Comparison of ENCODE assay signal across 26 mouse cellular contexts in the genomic region with DNA sequence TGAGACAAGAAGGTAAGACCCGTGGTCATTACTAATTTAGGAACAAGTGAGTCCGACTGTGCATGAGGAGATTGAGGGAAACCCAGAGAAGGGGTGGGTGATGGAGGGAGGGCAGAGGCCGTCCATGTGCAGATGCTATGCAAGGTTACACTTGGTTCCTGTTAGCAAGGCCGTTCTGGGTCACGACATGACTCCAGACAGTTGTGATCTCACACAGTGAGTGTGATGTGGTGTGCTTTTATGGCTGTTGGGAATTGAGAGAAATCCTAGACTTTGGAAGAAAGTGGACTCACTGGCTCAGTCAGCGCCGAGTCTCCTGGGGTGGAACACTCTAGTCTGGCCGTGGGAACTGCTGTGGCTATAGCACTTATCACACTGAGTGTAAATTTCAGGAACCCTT. TPM values are rescaled to one million over a fixed set of nuclear protein-coding genes. Genes with fewer than 3 reads are reported as not detected.
DNase-seq lines count a peak whose midpoint lies in the region; ATAC-seq and TF ChIP-seq lines count a peak whose summit lies in the region.
"Had no signal": no experiment of that assay in that cellular context is flagged by ENCODE, and none has a peak within 500 bp of the region (broad histone marks: within the 10 kb centered on the region; RNA-seq: fewer than 3 reads in every experiment).

No protein-coding gene starts in this region.

- peak; percentile 9 for DNase-seq in hindbrain, embryonic 10.5 days (ENCODE audit: low spot score)
- peak; percentile 55 for DNase-seq in embryo, embryonic 10.5 days (ENCODE audit: low spot score)
- DNase-seq in mesoderm, embryonic 11.5 days (ENCODE audit: low read depth, low spot score) = peak; percentile 37
- no peak for DNase-seq in lung, postnatal 25 days (ENCODE audit: low spot score)
- DNase-seq: cerebellum, adult 18-20 months; cerebellum, postnatal 14 days; gastrocnemius, postnatal 14 days; heart, adult 18-20 months; heart, postnatal 14 days; kidney, adult 8-10 months; kidney, postnatal 25 days; layer of hippocampus, postnatal 36 days; lung, postnatal 14 days; spleen, adult 18-20 months had no signal

- H3K27ac ChIP-seq in hindbrain, embryonic 10.5 days = no peak overlapping the region
- H3K27ac ChIP-seq in hindbrain, embryonic 13.5 days = no peak overlapping the region
- H3K27ac ChIP-seq in forebrain, embryonic 12.5 days = no peak overlapping the region
- H3K27ac ChIP-seq: forebrain, embryonic 13.5 days; hindbrain, embryonic 14.5 days had no signal

- ATAC-seq in hindbrain, embryonic 13.5 days (ENCODE audit: low FRiP score) = no peak
- no peak for ATAC-seq in forebrain, embryonic 12.5 days (ENCODE audit: low FRiP score)
- ATAC-seq: forebrain, embryonic 13.5 days; inflammation-experienced regulatory T-cells, adult 6 months; midbrain, embryonic 16.5 days; Patski had no signal

- no peak overlapping the region for H3K4me3 ChIP-seq in hindbrain, embryonic 10.5 days
- no peak overlapping the region for H3K4me3 ChIP-seq in hindbrain, embryonic 13.5 days
- no peak overlapping the region for H3K4me3 ChIP-seq in C2C12 (ENCODE audit: insufficient read depth, poor library complexity, severe bottlenecking)
- H3K4me3 ChIP-seq in forebrain, embryonic 12.5 days (replicated peaks) = no peak overlapping the region
- H3K4me3 ChIP-seq: forebrain, embryonic 13.5 days; heart, embryonic 12.5 days had no signal

- H3K4me2 ChIP-seq in hindbrain, embryonic 13.5 days = no peak overlapping the region
- no peak overlapping the region for H3K4me2 ChIP-seq in forebrain, embryonic 12.5 days
- H3K4me2 ChIP-seq: forebrain, embryonic 13.5 days; heart, embryonic 12.5 days; hindbrain, embryonic 14.5 days had no signal

- H3K79me2 ChIP-seq in C2C12 (ENCODE audit: control insufficient read depth, insufficient read depth) = peaks cover 83% of the 10 kb centered on the region

- H3ac ChIP-seq in C2C12 (ENCODE audit: control insufficient read depth, insufficient read length, low read depth) = peak overlapping the region; percentile 8

- H3K9me3 ChIP-seq in hindbrain, embryonic 10.5 days = no peaks in the 10 kb centered on the region
- H3K9me3 ChIP-seq in hindbrain, embryonic 13.5 days = no peaks in the 10 kb centered on the region
- H3K9me3 ChIP-seq in forebrain, embryonic 12.5 days = no peaks in the 10 kb centered on the region
- H3K9me3 ChIP-seq: forebrain, embryonic 13.5 days; G1E; heart, embryonic 12.5 days had no signal

- H3K79me3 ChIP-seq in C2C12 (ENCODE audit: low read depth) = peaks cover 71% of the 10 kb centered on the region

- H3K4me1 ChIP-seq in hindbrain, embryonic 10.5 days (replicated peaks) = peaks cover 46% of the 10 kb centered on the region
- H3K4me1 ChIP-seq in hindbrain, embryonic 13.5 days (replicated peaks) = peaks cover 34% of the 10 kb centered on the region
- peaks cover 28% of the 10 kb centered on the region for H3K4me1 ChIP-seq in forebrain, embryonic 12.5 days

- 65% methylated on average over 8 of the region's 8 CpGs for WGBS in hindbrain, embryonic 10.5 days
- 72% methylated on average over 8 of the region's 8 CpGs for WGBS in hindbrain, embryonic 13.5 days
- WGBS in forebrain, embryonic 12.5 days = 68% methylated on average over 8 of the region's 8 CpGs

- no peak for TF ChIP-seq CTCF in C2C12 (IDR thresholded peaks at IDR 0.05; ENCODE audit: control insufficient read depth, insufficient read depth, insufficient read length)

- H3K36me3 ChIP-seq in hindbrain, embryonic 10.5 days = no peaks in the 10 kb centered on the region
- no peaks in the 10 kb centered on the region for H3K36me3 ChIP-seq in hindbrain, embryonic 13.5 days
- H3K36me3 ChIP-seq in C2C12 (ENCODE audit: control insufficient read depth, insufficient read depth) = no peaks in the 10 kb centered on the region
- H3K36me3 ChIP-seq in forebrain, embryonic 12.5 days (replicated peaks) = no peaks in the 10 kb centered on the region
- H3K36me3 ChIP-seq: heart, embryonic 12.5 days had no signal

- no peaks in the 10 kb centered on the region for H3K27me3 ChIP-seq in hindbrain, embryonic 10.5 days (ENCODE audit: insufficient read depth, poor library complexity, severe bottlenecking)
- no peaks in the 10 kb centered on the region for H3K27me3 ChIP-seq in hindbrain, embryonic 13.5 days
- H3K27me3 ChIP-seq in C2C12 (ENCODE audit: control insufficient read depth, insufficient read depth, insufficient read length) = no peaks in the 10 kb centered on the region
- no peaks in the 10 kb centered on the region for H3K27me3 ChIP-seq in forebrain, embryonic 12.5 days
- H3K27me3 ChIP-seq: forebrain, embryonic 13.5 days; heart, embryonic 12.5 days; Patski had no signal

- no peak overlapping the region for H3K9ac ChIP-seq in hindbrain, embryonic 13.5 days
- H3K9ac ChIP-seq in forebrain, embryonic 12.5 days = no peak overlapping the region
- H3K9ac ChIP-seq: forebrain, embryonic 13.5 days; heart, embryonic 12.5 days; hindbrain, embryonic 14.5 days had no signal

TF ChIP-seq in C2C12, 6 proteins besides CTCF, POLR2A, EP300 and RAD21:
- no peak for TF ChIP-seq FOSL1 (IDR thresholded peaks at IDR 0.05; ENCODE audit: insufficient read depth, low read length, poor library complexity, severe bottlenecking)
- no peak for TF ChIP-seq CEBPB (IDR thresholded peaks at IDR 0.05; ENCODE audit: low read depth)
- TF ChIP-seq MYOD1 (IDR thresholded peaks at IDR 0.05; ENCODE audit: control insufficient read depth, insufficient read length, low read depth) = no peak
- TF ChIP-seq MAX (IDR thresholded peaks at IDR 0.05) = no peak
- no peak for TF ChIP-seq MYOG (IDR thresholded peaks at IDR 0.05; ENCODE audit: control insufficient read depth, extremely low read depth, insufficient read length)
- TF ChIP-seq USF1 (IDR thresholded peaks at IDR 0.05; ENCODE audit: low read depth) = no peak

RNA-seq across cellular contexts. Expression of a gene that starts 3.2 kb away (rescaled TPM):
- polyA plus RNA-seq in hindbrain, embryonic 10.5 days (2016; fragmentation: Nextera tagmentation; extraction: Ambion mirVana) = 10.5 and 13.3 TPM in 2 replicates
- 9.2 and 10.6 TPM in 2 replicates for polyA plus RNA-seq in hindbrain, embryonic 13.5 days (2015; fragmentation: Nextera tagmentation; extraction: Ambion mirVana)
- not detected for polyA plus RNA-seq in C2C12 (2012; fragmentation: generic; extraction: Trizol)
- 6.7 and 8.2 TPM in 2 replicates for polyA plus RNA-seq in forebrain, embryonic 12.5 days (2016; fragmentation: Nextera tagmentation; extraction: Ambion mirVana)
- polyA plus RNA-seq: adrenal gland, adult 2 months; G1E; inflammation-experienced regulatory T-cells, adult 6 months; liver, adult 2 months had no signal

RNA-seq across cellular contexts. Expression of a gene that starts 11.3 kb away (rescaled TPM):
- 5.9 and 9.0 TPM in 2 replicates for polyA plus RNA-seq in hindbrain, embryonic 10.5 days (2016; fragmentation: Nextera tagmentation; extraction: Ambion mirVana)
- 5.5 and 6.4 TPM in 2 replicates for polyA plus RNA-seq in hindbrain, embryonic 13.5 days (2015; fragmentation: Nextera tagmentation; extraction: Ambion mirVana)
- 7.4 TPM for polyA plus RNA-seq in C2C12 (2012; fragmentation: generic; extraction: Trizol)
- polyA plus RNA-seq in forebrain, embryonic 12.5 days (2016; fragmentation: Nextera tagmentation; extraction: Ambion mirVana) = 5.2 and 8.5 TPM in 2 replicates

RNA-seq across cellular contexts. Expression of a gene that starts 19.3 kb away (rescaled TPM):
- polyA plus RNA-seq in hindbrain, embryonic 10.5 days (2016; fragmentation: Nextera tagmentation; extraction: Ambion mirVana) = 13.5 and 14.8 TPM in 2 replicates
- polyA plus RNA-seq in hindbrain, embryonic 13.5 days (2015; fragmentation: Nextera tagmentation; extraction: Ambion mirVana) = 5.0 and 6.1 TPM in 2 replicates
- 39.6 TPM for polyA plus RNA-seq in C2C12 (2012; fragmentation: generic; extraction: Trizol)
- 10.0 and 10.5 TPM in 2 replicates for polyA plus RNA-seq in forebrain, embryonic 12.5 days (2016; fragmentation: Nextera tagmentation; extraction: Ambion mirVana)

RNA-seq across cellular contexts. Expression of a gene that starts 28.7 kb away (rescaled TPM):
- 66.3 and 77.8 TPM in 2 replicates for polyA plus RNA-seq in hindbrain, embryonic 10.5 days (2016; fragmentation: Nextera tagmentation; extraction: Ambion mirVana)
- polyA plus RNA-seq in hindbrain, embryonic 13.5 days (2015; fragmentation: Nextera tagmentation; extraction: Ambion mirVana) = 150 and 154 TPM in 2 replicates
- 102 TPM for polyA plus RNA-seq in C2C12 (2012; fragmentation: generic; extraction: Trizol)
- polyA plus RNA-seq in forebrain, embryonic 12.5 days (2016; fragmentation: Nextera tagmentation; extraction: Ambion mirVana) = 110 and 111 TPM in 2 replicates
